ENCODE assay signal across 8 mouse cellular contexts in the genomic region with DNA sequence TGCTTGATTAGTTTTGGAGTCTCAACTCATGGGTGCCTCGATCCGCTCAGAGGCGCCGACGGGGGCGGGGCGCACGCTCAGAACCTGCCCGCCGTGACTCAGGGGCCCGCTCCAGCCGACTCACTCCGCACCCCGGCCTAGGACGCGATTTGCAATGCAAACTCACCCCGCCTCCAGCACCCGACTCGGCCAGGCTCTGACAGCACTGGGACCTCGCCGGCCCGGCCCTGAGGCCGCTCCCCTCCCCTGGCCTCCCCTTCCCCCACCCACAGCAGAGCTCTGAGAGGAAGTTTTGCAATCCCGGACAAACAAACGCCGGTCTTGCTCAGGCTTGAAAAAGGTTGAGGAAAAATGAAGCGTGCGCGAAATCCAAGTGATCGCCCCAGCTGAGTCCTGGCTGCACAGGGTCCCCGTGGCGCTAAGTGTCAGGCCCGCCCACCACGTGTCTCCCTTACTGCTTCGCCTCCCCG. TPM values are rescaled to one million over a fixed set of nuclear protein-coding genes. Genes with fewer than 3 reads are reported as not detected.
DNase-seq lines count a peak whose midpoint lies in the region; ATAC-seq lines count a peak whose summit lies in the region.

No protein-coding gene starts in this region.

- peak overlapping the region; percentile 47 for H3K4me3 ChIP-seq in heart, embryonic 15.5 days
- peak overlapping the region; percentile 38 for H3K4me3 ChIP-seq in limb, embryonic 11.5 days (ENCODE audit: low read depth, low read length)
- H3K4me3 ChIP-seq in midbrain, embryonic 12.5 days = peak overlapping the region; percentile 42

- under 1% methylated on average over 36 of the region's 36 CpGs for WGBS in heart, embryonic 15.5 days
- WGBS in limb, embryonic 11.5 days = under 1% methylated on average over 35 of the region's 36 CpGs
- under 1% methylated on average over 36 of the region's 36 CpGs for WGBS in midbrain, embryonic 12.5 days

- no peaks in the 10 kb centered on the region for H3K9me3 ChIP-seq in heart, embryonic 15.5 days (replicated peaks)
- H3K9me3 ChIP-seq in limb, embryonic 11.5 days (ENCODE audit: control insufficient read depth, low read length) = no peaks in the 10 kb centered on the region
- no peaks in the 10 kb centered on the region for H3K9me3 ChIP-seq in midbrain, embryonic 12.5 days

- peaks cover 24% of the 10 kb centered on the region for H3K4me1 ChIP-seq in heart, embryonic 15.5 days (replicated peaks)
- H3K4me1 ChIP-seq in limb, embryonic 11.5 days (ENCODE audit: control insufficient read depth, insufficient read depth, low read length) = peaks cover 16% of the 10 kb centered on the region
- H3K4me1 ChIP-seq in midbrain, embryonic 12.5 days = peaks cover 31% of the 10 kb centered on the region

- peaks cover 97% of the 10 kb centered on the region for H3K27me3 ChIP-seq in heart, embryonic 15.5 days
- peaks cover 61% of the 10 kb centered on the region for H3K27me3 ChIP-seq in limb, embryonic 11.5 days (ENCODE audit: control insufficient read depth, insufficient read depth, low read length)
- H3K27me3 ChIP-seq in midbrain, embryonic 12.5 days = peaks cover 92% of the 10 kb centered on the region

- H3K9ac ChIP-seq in heart, embryonic 15.5 days = peak overlapping the region; percentile 34
- H3K9ac ChIP-seq in limb, embryonic 11.5 days (ENCODE audit: low read length) = no peak overlapping the region
- peak overlapping the region; percentile 37; the same call in 1 of the 2 replicates for H3K9ac ChIP-seq in midbrain, embryonic 12.5 days (replicated peaks)

- no peak overlapping the region for H3K27ac ChIP-seq in heart, embryonic 15.5 days
- no peak overlapping the region for H3K27ac ChIP-seq in limb, embryonic 11.5 days (replicated peaks; ENCODE audit: low read depth, low read length)
- H3K27ac ChIP-seq in midbrain, embryonic 12.5 days (replicated peaks) = no peak overlapping the region

- H3K36me3 ChIP-seq in heart, embryonic 15.5 days = no peaks in the 10 kb centered on the region
- H3K36me3 ChIP-seq in limb, embryonic 11.5 days (ENCODE audit: control insufficient read depth, insufficient read depth, low read length) = no peaks in the 10 kb centered on the region
- H3K36me3 ChIP-seq in midbrain, embryonic 12.5 days = no peaks in the 10 kb centered on the region

- peak; percentile 51; the same call in 1 of the 2 replicates for ATAC-seq in heart, embryonic 15.5 days (replicated peaks; ENCODE audit: insufficient number of reproducible peaks, insufficient read depth, low FRiP score, low read depth)
- no peak for ATAC-seq in limb, embryonic 11.5 days (ENCODE audit: insufficient number of reproducible peaks, low FRiP score, low TSS enrichment, low read depth)
- ATAC-seq in midbrain, embryonic 12.5 days (ENCODE audit: low FRiP score, low read depth) = 0 out of 2 replicates have a peak, but pooled peaks have one; percentile 31
- no peak for ATAC-seq in activated CD4-positive, CD25-positive, alpha-beta regulatory T cell, adult 4 months

- H3K4me2 ChIP-seq in heart, embryonic 15.5 days = peak overlapping the region; percentile 89
- H3K4me2 ChIP-seq in limb, embryonic 11.5 days (ENCODE audit: low read depth, severe bottlenecking) = peak overlapping the region; percentile 93
- H3K4me2 ChIP-seq in midbrain, embryonic 12.5 days (replicated peaks) = peak overlapping the region; percentile 78

- DNase-seq in ovary, postnatal 14 days (ENCODE audit: low spot score) = peak; percentile 5
- DNase-seq in ovary, postnatal 10 days (ENCODE audit: low spot score) = no peak
- peak; percentile 32 for DNase-seq in c-Kit-positive CD71-negative TER-119-negative erythroid progenitor cells, embryonic 14.5 days (ENCODE audit: low read depth)
- peak; percentile 60 for DNase-seq in limb, embryonic 11.5 days (ENCODE audit: low spot score)
- no peak for DNase-seq in spleen, adult 12 weeks (ENCODE audit: low spot score)

RNA-seq across cellular contexts. Expression of a gene that starts 1.6 kb away (rescaled TPM):
- polyA plus RNA-seq in heart, embryonic 15.5 days (2015; fragmentation: Nextera tagmentation; extraction: Ambion mirVana) = 0.10 and 0.95 TPM in 2 replicates
- 0.39 and 0.70 TPM in 2 replicates for polyA plus RNA-seq in limb, embryonic 11.5 days (2014; fragmentation: Nextera tagmentation; extraction: Ambion mirVana)
- polyA plus RNA-seq in midbrain, embryonic 12.5 days (2016; fragmentation: Nextera tagmentation; extraction: Ambion mirVana) = 0.40 TPM in 1 of 2 replicates, not detected in the other
- polyA plus RNA-seq in activated CD4-positive, CD25-positive, alpha-beta regulatory T cell, adult 4 months (2017; shearing (Covaris generic)) = under 1 TPM in 1 of 2 experiments, not detected in 1; 0.29 TPM

RNA-seq across cellular contexts. Expression of a gene that starts 36.5 kb away (rescaled TPM):
- 0.54 and 8.9 TPM in 2 replicates for polyA plus RNA-seq in heart, embryonic 15.5 days (2015; fragmentation: Nextera tagmentation; extraction: Ambion mirVana)
- 0.44 TPM in 2 replicates for polyA plus RNA-seq in limb, embryonic 11.5 days (2014; fragmentation: Nextera tagmentation; extraction: Ambion mirVana)
- 16.2 and 28.5 TPM in 2 replicates for polyA plus RNA-seq in midbrain, embryonic 12.5 days (2016; fragmentation: Nextera tagmentation; extraction: Ambion mirVana)
- not detected for polyA plus RNA-seq in activated CD4-positive, CD25-positive, alpha-beta regulatory T cell, adult 4 months (2017; shearing (Covaris generic))

RNA-seq across cellular contexts. Expression of a gene that starts 37.4 kb away (rescaled TPM):
- polyA plus RNA-seq in heart, embryonic 15.5 days (2015; fragmentation: Nextera tagmentation; extraction: Ambion mirVana) = 2.4 and 3.7 TPM in 2 replicates
- polyA plus RNA-seq in limb, embryonic 11.5 days (2014; fragmentation: Nextera tagmentation; extraction: Ambion mirVana) = 3.8 and 4.8 TPM in 2 replicates
- 1.5 and 1.8 TPM in 2 replicates for polyA plus RNA-seq in midbrain, embryonic 12.5 days (2016; fragmentation: Nextera tagmentation; extraction: Ambion mirVana)
- polyA plus RNA-seq in activated CD4-positive, CD25-positive, alpha-beta regulatory T cell, adult 4 months (2017; shearing (Covaris generic)) = 100 to 1,000 TPM; 419 to 490 TPM

Comparison
In these comparisons a context has a peak if more than half of its experiments do, and no peak if none do; other contexts are left out.
1. DNase-seq: peak in ovary, postnatal 14 days (single experiment), c-Kit-positive CD71-negative TER-119-negative erythroid progenitor cells, embryonic 14.5 days (single experiment) and limb, embryonic 11.5 days (single experiment); none in ovary, postnatal 10 days (single experiment) and spleen, adult 12 weeks (single experiment).
2. ATAC-seq: peak in heart, embryonic 15.5 days (single experiment) and midbrain, embryonic 12.5 days (single experiment); none in limb, embryonic 11.5 days (single experiment) and activated CD4-positive, CD25-positive, alpha-beta regulatory T cell, adult 4 months (single experiment).
3. RNA of a gene that starts 37.4 kb away (polyA plus RNA-seq): 419 to 490 TPM in activated CD4-positive, CD25-positive, alpha-beta regulatory T cell, adult 4 months; 3.8 to 4.8 TPM in limb, embryonic 11.5 days, 2.4 to 3.7 TPM in heart, embryonic 15.5 days and 1.5 to 1.8 TPM in midbrain, embryonic 12.5 days; every median in the first group is over 10 times any median in the second.
4. Peak in every context shown above with its lines, with median percentiles within 50 percentile points of each other: H3K4me2 ChIP-seq and H3K4me3 ChIP-seq.